Mouse (Mus musculus): ENCODE data around the gene Dnajb3.
"Not testable (repeated sequence)": the region's sequence is repeated elsewhere in the genome, so short reads cannot be mapped to it uniquely, and the experiment has no call there.

Dnajb3 gene

DNA sequence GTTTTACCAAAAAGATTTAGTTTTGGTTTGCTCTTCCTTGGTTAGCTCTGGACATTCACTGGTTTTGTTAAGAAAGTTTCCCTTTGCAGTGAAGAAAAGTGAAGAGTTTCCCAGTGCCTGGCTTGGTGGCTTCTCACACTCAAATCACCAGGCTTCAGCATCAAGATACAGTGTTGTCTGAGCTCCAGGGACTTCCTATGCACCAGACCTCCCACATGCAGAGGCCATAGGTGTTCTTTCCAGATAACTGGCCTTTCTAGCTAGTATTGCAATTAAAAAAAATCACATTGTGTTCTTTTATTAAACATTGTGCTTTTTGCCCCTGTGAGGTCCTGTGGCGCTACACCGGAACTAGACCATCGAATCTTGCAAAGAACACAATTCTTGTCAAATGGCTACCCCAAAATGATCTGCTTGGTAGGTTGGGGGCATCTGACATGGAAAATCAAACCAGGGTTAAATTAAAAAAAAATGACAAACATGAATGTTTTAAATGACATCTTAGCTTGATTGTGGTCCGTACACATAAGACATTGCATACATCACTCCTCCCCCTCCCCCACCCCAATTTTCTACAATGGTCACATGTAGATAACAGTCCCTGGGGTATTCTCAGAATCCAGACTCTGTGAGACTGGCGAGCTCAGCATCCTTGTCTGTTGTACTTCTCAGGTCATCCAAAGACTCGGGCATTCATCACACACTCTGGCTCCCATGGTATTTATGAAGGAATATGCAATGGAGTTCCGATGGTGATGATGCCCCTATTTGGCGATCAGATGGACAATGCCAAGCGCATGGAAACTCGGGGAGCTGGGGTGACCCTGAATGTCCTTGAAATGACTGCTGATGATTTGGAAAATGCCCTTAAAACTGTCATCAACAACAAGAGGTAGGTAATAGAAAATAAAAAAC lies 10.1 kb upstream of the Dnajb3 start:
- no peak for DNase-seq (ENCODE audit: low spot score in 2 of 2)

DNA sequence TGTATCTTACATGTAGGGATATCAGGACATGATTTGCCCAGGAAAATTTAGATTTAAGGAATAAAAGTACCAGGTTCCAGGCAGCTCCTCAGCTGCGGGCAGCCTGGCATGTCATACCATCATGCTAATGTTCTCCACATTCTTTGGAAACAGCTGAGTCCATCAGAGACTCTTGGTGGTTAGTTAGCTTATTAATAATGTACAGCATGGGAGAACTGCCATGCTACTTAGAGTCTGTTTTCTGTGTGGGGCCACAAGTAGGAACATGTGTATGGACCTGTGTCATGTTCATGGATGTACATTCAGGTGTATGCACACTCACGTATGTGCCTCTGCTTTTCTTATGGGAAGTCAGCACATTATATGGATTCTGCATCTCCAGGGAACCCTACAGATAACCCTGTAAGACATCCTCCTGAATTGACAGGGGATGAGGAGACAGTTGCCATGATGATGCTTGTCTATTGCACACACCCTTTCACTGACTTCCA lies 8.9 kb upstream of the Dnajb3 start:
- DNase-seq (ENCODE audit: low spot score in 2 of 2) = no peak

DNA sequence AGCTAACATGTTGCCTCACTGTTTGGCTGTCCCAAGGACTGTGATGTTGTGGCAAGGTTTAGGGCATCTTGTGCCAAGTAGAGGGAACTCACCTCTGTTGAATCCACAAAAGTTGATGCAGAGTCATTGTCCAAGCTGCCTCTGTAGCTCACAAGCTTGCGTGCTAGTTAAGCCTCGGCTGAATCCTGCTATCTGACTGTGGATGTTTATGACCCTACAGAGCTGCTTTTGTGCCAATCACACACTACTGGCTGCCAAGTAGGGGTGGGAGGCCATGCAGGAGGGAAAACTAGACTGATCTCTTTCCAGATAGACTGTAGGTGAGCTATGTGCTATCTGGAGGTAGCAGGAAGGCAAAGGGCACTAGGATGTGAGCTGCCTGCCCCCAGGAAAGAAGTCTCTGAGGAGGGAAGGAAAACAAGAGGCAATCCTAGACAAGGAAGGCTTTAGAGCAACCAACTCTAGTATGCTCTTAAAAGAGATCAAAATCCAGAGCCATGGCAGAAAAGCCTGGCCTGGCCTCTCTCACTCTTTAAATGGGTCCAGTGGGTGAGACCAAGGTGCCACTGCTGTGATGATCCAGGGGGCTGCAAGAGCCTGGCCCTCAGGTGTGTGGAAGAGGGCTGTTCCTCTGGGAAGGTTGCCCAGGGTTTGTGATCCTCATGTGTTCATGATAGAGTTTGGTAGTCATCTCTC lies 8.3 kb upstream of the Dnajb3 start:
- no peak for DNase-seq (ENCODE audit: low spot score in 2 of 2)

DNA sequence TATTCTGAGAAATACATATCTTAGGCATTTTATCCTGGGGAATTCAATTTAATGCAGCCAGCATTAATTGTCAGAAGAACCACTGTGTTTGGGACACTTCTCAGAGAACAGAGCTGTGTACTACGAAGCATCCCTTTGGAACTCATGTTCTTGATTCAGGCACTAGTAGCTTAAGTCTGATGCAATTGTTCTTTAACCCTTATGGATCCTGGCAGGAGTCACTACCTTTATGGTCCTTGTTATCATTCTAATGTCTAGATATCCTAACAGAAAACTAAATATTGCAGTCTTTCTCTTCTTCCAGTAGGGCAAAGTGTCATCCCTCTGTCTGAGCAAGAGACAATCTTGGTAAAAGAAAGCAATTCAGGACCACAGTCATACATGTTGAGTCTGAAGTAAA lies 7.5 kb upstream of the Dnajb3 start:
- DNase-seq (ENCODE audit: low spot score in 2 of 2) = no peak

DNA sequence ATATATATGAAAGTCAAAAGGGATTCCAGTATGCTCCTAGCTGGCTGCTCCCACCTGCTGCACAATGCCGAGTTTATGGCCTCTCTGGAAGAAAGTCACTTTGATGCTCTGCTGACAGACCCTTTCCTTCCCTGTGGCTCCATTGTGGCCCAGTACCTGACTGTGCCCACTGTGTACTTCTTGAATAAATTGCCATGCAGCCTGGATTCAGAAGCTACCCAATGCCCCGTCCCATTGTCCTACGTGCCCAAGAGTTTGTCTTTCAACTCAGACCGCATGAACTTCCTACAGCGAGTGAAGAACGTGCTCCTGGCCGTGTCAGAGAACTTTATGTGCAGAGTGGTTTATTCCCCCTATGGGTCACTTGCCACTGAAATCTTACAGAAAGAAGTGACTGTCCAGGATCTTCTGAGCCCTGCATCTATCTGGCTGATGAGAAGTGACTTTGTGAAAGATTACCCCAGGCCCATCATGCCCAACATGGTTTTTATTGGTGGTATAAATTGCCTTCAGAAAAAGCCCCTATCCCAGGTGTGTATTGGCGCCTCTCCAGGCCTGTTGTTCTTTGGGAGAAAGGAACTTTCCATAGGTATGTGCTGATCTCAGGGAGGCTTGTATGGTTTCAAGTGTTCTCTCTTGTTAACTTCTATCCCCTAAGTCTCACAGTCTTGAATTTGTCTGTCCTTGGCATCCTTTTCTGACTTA lies 6.9 kb upstream of the Dnajb3 start:
- no peak for DNase-seq (ENCODE audit: low spot score in 2 of 2)

DNA sequence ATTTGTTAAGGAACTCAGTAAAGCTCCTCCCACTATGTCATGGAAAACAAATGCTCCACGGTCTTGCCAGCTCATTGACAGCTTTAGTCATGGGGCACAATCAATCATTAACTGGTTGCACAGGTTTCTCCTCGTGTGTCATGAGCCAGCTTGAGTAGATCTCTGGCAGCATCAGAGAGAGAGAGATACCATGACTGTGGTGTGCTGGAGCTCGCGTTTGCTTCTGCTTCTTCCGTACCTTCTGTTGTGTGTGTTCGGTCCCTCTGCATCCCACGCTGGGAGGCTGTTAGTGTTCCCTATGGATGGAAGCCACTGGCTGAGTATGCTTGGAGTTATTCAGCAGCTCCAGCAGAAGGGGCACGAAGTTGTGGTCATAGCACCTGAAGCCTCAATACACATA lies 6.2 kb upstream of the Dnajb3 start, which contains the start of gene Ugt1a1:
TSS of gene Ugt1a1 (plus strand) at position 148 of the 400 bp plus-strand sequence.
- no peak for DNase-seq (ENCODE audit: low spot score in 2 of 2)

DNA sequence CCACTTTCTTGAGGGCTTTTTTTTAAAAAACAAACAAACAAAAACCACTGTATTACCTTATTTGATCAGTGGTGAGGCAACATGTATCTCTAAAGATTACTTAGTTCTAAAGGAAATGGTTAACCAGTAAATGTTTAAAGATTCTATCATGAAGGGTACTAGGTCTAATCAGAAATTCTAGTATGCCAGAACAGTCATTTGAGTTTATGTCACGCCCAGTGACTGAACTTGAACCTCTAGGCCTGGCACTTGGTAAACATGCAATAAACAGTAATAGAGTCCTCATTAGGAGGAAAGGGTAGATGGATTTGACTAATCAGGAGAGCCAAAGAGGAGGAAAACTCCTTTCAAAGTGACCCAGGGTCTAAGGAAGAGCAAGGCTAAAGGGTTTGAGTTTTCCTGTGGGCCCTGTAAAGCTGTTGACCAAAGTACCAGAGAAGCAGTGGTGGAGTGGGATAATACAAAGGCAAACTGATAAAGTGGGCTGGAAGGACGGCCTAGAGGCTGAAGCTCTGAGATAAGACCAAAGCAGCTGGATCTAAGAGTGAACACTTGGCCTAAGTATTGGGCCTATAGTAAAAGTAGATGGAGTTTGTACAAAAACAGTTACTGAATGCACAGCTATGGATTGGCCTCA lies 1.4 kb upstream of the Dnajb3 start:
- DNase-seq (ENCODE audit: low spot score in 2 of 2) = no peak

DNA sequence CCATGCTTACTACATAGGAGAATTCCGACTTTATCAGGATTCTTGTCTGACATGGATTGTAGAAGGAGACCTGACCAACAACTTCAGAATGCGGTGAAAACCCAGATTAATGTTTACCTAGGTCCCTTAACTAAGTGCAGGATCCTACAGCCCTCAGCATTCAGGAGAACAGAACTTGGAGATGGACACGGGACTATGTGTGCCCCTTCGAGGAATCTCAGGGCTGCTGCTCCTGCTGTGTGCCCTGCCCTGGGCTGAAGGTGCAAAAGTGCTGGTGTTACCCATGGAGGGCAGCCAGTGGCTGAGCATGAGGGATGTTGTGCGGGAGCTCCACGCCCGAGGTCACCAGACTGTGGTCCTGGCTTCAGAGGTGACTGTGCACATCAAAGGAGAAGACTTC lies 5.1 kb downstream of the Dnajb3 start, which contains the start of gene Ugt1a2:
TSS of gene Ugt1a2 (plus strand) at position 146 of the 400 bp plus-strand sequence.
- no peak for DNase-seq (ENCODE audit: low spot score in 2 of 2)

DNA sequence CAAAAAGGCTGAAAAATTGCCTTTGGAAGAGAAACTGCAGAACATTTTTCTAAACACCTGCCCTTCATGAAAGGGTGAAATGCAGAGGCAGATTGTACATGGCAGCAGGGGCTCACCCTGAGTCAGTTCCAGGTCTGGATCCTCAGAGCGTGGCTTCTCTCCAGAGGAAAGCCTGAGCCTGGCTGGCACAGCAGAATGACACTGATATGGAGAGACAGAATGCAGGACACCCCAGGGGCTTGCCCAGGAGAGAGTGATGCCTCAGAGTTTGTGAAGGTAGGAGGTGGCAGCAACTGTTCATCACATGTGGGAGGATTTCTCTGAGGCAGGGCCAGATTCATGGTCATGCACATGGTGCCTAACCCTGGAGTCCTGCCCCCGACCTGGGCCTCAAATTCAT lies 5.6 kb downstream of the Dnajb3 start:
- DNase-seq (ENCODE audit: low spot score in 2 of 2) = no peak

DNA sequence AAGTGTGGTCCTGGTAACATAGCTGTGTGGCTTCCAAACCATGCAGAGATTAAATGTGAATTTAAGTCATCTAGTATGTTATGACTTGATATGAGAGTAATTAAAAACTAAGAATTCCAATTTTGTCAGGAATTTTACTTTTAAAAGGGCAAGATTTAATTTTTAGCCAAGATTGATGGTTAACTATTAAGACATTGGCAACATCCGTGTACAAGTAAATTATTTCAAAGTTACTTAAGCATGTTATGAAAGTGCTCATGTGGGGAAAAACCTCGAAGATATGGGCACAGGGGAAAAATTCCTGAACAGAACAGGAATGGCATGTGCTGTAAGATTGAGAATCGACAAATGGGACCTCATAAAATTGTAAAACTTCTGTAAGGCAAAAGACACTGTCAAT lies 8.1 kb downstream of the Dnajb3 start:
- no peak for DNase-seq (ENCODE audit: low spot score in 2 of 2)

DNA sequence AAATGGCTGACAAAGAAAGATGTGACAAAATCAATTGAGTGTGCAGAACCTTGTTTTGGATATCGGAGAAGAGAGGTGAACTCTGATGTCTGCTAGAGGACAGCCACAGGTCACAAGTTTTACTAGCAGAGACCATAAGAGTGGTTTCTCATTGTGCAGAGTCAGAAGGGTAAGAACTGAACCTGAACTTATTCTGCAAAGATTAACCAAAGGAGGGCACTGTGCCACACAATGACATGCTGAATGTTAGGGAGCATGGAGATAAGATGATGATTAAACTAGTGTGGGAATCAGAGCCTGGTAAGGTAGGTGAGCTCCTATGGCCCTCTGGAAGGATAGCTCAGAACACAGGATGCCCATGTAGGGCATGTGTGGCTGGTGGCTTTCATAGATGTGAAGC lies 9.9 kb downstream of the Dnajb3 start:
- DNase-seq (ENCODE audit: low spot score in 2 of 2) = no peak

DNA sequence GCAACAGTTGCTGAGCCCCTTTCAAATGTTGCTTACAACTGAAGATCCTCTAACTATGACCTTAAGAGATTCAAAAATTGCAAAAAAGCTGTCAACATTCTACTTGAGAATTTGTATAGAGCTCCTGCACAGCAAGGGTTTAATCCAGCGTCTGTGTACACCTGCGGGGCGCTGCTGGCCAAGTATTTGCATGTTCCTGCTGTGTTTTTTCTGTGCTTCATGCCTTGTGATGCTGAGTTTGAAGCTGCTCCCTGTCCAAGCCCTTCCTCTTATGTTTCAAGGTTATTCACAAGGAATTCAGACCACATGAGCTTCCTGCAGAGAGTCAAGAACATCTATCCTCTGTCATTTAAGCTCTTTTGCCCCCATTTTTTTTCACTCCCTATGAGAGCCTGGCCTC lies 13.4 kb downstream of the Dnajb3 start:
- no peak for DNase-seq (ENCODE audit: low spot score in 2 of 2)

DNA sequence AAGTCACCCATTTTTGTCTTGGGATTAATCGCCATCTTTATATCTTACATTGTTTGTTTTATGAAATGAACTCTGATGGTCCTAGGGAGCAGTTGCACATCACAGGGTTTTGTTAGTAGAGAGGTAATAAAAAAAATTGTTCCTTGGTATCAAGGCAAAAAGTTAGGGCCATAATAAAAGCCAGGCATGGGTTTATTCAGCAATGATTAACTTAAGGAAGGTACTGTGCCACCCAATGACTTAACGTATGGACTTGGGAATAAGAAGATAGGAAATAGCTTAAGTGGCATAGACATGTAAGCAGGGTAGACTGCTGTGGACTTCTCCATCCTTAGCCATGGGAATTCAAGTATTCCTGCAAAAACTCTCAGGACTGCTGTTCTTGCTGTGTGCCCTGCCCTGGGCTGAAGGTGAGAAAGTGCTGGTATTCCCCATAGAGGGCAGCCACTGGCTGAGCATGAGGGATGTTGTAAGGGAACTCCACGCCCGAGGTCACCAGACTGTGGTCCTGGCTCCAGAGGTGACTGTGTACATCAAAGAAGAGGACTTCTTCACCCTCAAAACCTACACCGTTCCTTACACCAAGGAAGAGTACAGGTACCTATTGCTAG lies 19.2 kb downstream of the Dnajb3 start:
- no peak for DNase-seq (ENCODE audit: low spot score in 2 of 2)

DNA sequence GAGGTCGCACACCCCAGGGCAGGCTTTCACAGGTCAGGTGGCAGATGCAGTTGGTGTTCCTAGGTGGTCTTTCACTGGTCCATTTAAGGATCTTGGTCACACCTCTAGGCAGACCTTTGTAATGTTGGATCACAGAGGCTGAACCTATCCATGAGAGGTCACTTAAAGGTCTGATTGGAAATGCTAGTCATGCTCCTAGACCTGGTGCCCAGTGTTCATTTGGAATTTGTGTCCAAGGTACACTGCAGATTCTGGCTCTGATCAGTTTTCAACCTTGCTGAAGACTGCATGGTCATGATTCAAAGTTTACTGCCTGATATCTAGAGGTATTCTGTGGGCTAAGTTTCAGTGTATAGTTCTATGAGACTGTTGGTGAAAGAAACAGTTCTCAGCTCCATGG lies 25.9 kb downstream of the Dnajb3 start:
- DNase-seq (ENCODE audit: low spot score in 2 of 2) = no peak

DNA sequence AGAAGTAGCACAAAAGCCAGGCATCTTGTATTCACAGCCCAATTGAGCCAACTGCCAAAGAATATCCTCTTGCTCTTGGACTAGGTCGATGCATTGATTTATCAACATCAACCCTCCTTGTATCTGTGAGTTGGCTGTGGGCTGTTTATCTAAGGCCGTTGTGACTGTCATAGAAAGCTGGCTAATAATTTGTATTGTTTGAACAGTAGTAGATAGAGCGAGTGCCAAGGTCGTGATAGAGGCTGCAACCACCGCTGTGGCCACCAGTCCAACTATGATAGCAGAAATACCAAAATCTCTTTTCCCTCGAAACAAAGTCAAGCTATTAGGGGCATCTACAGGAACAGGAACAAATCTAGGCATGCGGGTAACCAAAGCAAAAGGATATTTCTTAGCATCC lies 33.4 kb downstream of the Dnajb3 start:
- not testable (repeated sequence) for DNase-seq (ENCODE audit: low spot score in 2 of 2)

DNA sequence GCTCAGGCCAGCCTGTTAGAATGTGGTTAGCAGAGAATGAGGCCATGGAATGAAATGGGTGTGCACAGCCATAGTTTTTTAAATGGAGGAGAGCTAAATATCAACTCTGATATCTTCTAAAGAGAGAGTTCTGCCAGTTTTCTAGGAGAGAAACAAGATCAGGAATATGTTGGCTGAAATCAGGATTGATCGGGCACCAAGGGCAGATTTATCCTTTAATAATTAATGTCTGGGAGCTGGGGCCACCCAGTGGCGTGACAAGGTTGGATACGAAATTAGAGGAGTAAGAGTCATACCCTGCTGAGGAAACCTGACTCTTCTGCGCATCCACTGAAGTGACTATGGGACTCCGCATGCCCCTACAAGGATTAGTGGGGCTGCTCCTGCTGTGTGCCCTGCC lies 39.9 kb downstream of the Dnajb3 start, which contains the start of gene Ugt1a5:
TSS of gene Ugt1a5 (plus strand) at position 302 of the 400 bp plus-strand sequence.
- DNase-seq (ENCODE audit: low spot score in 2 of 2) = no peak

DNA sequence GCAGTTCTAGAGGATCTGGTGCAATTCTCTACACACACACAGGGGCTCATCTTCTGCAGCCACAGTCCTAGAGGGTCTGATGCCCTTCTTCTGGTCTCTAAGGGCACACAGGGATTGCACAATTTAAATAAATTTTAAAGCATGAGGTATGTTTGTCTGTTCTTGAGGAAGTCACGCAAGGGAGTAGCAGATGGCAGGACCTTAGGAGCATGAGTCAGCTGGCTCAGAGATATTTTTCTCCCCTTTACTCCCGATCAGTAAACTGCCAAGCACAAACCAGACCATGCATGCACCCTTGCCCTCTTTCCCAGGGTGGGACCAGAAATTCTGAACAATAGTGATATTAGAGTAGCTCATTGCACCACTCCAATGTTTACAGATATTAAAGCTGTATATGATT lies 47.2 kb downstream of the Dnajb3 start:
- no peak for DNase-seq (ENCODE audit: low spot score in 2 of 2)

Measured in cerebellum, postnatal 4 days (tissue).